Mouse (Mus musculus) yolk sac, embryonic 10.5 days (tissue): ENCODE measurements around the gene Zbtb1.
"Not testable (repeated sequence)": the region's sequence is repeated elsewhere in the genome, so short reads cannot be mapped to it uniquely, and the experiment has no call there.

Experiments
- DNase-seq: peaks from one replicate; pipeline ENCODE4 v3.0.0-alpha.2; 2017; ENCODE audit warnings: low spot score

Gene Zbtb1

GRCm38 (mm10) chr12:76404836-76405182, 34.7 kb downstream of the Zbtb1 start:
- no peak for DNase-seq

DNA sequence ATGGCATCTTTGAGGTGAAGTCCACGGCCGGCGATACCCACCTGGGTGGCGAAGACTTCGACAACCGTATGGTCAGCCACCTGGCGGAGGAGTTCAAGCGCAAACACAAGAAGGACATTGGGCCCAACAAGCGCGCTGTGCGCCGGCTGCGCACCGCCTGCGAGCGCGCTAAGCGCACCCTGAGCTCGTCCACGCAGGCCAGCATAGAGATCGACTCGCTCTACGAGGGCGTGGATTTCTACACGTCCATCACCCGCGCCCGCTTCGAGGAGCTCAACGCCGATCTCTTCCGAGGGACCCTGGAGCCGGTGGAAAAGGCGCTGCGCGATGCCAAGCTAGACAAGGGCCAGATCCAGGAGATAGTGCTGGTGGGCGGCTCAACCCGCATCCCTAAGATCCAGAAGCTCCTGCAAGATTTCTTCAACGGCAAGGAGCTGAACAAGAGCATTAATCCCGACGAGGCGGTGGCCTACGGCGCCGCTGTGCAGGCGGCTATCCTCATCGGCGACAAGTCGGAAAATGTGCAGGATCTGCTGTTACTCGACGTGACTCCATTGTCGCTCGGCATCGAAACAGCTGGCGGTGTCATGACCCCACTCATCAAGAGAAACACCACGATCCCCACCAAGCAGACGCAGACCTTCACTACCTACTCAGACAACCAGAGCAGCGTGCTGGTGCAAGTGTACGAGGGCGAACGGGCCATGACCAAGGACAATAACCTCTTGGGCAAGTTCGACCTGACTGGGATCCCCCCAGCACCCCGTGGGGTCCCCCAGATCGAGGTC, 35.3 kb downstream of the Zbtb1 start:
- peak; percentile 19 for DNase-seq

- DNase-seq, result no peak
Measured at GRCm38 (mm10) chr12:76405971-76406370, 35.9 kb downstream of the Zbtb1 start.

DNA sequence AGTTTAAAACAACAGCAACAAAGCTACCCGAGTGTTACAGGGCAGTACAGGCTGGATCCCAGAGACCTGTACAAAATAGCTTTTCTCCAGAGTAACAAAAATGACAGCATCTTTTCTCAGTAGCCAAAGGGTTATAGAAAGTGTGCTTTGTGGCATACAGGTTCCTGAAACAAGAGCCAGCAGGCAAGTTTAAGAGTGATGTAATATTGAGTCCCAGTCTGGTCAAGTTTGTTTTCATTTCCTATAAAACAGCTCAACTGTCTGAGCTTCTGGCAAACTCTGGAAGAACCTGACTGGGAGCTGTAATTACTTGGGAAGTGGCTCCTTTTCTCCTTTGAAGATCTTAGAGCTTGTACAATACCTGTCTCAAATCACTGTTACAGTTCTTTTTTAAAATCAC, 37.1 kb downstream of the Zbtb1 start:
- DNase-seq, result no peak

- DNase-seq, result no peak
Measured at GRCm38 (mm10) chr12:76409166-76409565, 39.1 kb downstream of the Zbtb1 start.

DNA sequence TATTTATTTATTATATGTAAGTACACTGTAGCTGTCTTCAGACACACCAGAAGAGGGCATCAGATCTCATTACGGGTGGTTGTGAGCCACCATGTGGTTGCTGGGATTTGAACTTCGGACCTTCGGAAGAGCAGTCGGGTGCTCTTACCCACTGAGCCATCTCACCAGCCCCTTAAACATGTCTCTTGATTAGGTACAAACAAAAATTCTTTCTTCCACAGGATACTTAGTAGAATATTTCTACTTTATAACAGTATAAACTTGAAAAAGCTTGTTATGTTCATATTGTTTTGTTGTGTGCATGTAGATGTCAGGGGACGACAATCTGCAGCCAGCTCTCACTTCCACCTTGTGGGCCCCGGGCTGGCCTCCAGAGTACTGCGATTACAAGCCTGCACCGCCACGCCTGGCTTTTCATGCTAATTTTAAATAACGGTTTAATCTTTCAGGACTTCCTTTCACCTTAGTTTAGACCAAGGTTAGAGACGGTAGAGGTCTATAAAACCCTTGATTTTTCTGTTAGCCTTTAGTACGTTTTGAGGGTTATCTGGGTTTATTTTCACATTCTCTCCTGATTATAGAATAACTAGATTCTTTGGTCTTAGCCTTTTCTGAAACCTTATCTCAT, 45.4 kb downstream of the Zbtb1 start:
- no peak for DNase-seq

DNA sequence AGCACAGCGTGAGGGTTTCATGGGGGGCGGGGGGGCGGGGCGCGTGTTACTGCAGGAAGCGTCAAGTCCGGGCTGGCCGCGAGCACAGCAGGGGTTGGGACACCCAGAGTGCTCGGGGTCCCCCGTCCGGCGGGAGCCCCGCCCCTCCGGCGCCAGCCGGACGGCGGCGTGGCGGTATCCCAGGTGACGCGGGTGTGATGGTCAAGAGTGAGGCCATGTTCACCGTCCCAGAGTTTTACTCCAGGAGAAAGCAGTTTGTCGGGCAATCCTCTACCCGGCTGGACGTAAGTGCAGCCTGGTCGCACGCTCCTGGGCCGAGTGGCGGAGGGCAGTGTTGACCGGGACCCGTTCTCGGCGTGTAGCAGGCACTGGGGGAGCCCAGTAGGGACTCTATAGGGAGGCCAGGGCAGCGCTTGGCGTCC, 47.4 kb downstream of the Zbtb1 start, which contains the start of gene Ppp1r36:
Gene Ppp1r36, plus strand, starts transcription at position 106 of the 422 bp plus-strand sequence.
- peak; percentile 38 for DNase-seq

- no peak for DNase-seq
Measured at GRCm38 (mm10) chr12:76418346-76418745, 48.3 kb downstream of the Zbtb1 start.

DNA sequence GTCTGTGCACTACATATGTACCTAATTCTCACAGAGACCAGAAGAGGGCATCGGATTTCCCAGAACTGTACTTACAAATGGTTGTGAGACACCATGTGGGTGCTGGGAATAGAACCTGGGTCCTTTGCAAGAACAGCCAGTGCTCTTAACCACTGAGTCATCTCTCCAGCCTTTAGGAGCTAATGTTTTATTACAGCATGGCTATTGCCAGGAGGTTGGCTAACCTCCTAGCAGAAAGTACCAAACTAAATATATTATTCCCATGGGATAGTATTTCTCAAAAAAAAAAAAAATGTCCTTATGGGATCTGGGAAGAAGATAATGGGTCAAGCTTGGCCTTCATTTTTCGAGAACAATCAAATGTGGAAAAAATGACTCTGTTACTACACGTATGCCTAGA, 55.2 kb downstream of the Zbtb1 start:
- DNase-seq, result no peak

DNA sequence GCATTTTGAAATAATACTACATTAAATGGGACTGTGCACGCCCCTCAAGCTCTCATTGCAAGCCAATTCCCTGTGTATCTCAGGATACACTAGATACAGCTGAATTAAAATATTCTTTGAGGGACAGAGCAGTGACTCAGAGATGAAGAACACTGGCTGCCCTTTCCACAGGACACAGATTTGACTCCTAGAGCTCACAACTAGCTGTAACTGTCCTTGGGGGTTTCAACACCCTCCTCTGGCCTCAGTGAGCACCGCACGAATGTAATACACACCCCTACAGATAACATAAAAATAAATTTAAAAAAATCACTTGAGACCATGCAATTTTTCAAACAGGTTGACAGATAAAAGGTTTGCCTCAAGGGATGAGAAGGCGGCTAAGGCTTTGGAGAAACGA, 57.5 kb downstream of the Zbtb1 start:
- no peak for DNase-seq

DNA sequence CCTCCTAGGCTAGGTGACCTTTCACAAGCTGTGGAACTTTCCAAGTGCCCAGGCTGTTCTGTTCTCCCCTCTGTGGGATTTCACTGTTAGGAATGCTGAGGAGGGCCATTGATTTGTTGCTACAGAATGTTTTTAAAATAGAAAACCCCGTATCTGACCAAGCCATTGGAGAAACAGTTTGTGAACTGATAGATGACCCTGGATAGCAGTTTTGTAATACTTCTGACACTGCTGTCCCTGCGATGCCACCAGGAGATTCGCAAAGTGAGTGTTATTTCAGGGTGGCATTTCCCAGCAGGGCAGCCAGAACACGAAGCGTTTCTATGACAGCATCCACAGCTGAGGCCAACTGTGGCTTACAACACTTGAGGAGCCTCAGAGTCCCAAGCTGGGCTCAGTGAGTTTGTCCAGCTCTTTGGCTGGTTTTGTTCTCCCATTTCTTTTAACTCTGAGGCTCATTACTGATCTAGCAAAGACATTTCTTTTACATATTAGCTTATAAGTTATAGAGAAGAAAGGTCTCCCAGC, 60.9 kb downstream of the Zbtb1 start:
- DNase-seq, result no peak

DNA sequence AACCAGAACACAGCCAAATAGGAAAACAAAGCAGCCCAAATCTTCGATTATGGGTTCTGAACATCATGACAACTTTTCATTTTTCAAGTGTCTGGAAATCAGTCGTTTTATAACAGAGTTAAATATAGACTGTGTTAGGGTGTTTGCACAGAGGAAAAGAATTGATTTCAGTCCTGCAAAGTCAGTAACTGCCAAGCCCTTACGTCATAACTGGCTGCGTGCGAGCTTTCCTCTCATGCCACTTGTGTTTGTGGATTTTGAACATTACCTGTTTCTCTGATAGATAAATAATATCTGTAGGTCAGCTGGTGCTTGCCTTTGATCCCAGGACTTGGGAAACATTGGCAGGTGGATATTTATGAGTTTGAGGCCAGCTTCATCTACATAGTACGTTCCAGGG, 61.4 kb downstream of the Zbtb1 start:
- no peak for DNase-seq

- no peak for DNase-seq
Measured at GRCm38 (mm10) chr12:76434111-76434510, 64.0 kb downstream of the Zbtb1 start.

GRCm38 (mm10) chr12:76435084-76435483, 65.0 kb downstream of the Zbtb1 start:
- DNase-seq, result no peak

DNA sequence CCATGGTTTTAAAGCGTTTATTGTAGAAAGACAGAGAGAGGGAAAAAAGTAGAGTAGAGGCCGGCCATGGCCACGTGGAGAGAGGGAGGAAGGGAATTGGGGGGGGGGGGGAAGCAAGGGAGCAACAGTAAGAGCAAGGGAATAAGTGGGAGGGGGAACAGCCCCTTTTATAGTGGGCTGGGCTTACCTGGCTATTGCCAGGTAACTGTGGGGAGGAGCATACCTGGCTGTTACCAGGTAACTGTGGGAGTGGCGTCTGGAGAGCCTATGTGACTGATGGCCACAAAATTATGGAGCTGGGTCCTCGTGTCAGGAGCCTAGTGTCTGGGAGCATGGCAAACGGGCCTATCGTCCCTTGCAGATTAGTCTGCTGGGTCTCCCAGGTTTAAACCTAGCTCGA, 65.5 kb downstream of the Zbtb1 start:
- DNase-seq, result no peak

DNA sequence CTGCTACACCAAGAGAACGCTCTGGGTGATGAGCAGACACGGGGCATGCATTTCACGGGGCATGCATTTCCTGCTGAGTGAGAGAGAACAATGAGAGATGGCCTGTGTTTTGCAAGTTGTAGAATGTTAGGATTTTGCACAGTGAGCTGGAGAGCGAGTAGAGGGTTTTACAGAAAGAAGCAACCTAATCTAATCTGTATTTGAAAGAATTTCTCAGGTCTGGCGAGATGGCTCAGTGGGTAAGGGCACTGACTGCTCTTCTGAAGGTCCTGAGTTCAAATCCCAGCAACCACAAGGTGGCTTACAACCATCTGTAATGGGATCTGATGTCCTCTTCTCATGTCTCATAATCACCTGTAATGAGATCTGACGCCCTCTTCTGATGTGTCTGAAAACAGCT, 73.4 kb downstream of the Zbtb1 start:
- DNase-seq, result not testable (repeated sequence)

DNA sequence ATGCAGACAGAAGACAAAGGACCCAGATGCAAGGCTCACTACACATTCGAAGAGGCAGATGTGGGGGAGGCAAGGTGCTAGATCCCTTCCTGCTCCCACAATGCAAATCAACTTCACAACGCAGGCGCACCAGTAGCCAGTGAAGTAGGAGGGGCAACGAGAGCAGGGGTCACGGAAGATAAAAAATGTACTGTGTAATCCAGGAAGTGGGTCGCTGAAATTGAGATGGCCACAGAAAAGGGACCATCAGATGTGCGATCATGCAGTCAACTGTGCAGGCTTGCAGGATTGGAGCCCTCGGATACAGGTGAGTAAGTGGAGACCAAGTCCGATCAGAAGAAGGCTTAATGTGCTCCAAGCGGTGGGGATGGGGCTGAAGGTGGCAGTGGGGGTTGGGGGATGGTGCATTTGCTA, 74.3 kb downstream of the Zbtb1 start:
- peak; percentile 16 for DNase-seq

DNA sequence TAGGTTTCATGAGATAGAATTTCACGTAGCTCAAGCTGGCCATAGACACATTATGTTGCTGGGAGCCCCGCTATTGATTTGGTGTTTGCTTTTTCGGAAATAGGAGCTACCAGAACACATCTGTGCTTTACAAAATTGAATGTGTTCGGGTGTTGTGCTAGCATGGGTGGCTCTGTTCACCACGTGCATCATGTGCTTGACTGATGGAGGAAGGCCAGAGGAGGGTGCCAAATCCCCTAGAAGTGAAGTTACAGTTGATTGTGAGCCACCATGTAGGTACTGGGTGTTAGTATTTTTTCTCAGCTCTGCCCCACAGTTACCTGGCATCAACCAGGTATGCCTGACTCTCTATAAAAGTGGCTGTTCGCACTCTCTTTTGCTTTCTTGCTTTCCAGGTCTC, 74.8 kb downstream of the Zbtb1 start:
- DNase-seq, result no peak

DNA sequence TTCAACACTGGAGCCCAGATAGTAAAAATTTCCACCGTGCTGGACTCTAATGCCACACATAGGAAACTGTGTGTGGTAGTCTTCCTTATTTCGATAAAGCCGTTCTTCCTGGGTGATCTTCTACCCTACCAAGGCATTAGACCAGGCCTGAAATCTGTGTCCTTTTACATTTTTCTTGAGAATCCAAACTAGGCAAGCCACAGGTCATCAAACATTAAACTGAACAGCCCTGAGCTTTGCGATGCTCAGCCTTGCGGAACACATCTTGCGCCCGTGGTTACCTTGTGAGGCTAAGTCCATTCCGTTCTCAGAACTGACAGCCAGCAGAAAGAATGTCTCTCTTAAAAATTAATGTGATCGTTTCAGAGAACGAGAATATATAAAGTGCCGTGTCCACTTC, 76.1 kb downstream of the Zbtb1 start:
- no peak for DNase-seq
